Mouse (Mus musculus) embryonic facial prominence, embryonic 13.5 days (tissue): ENCODE measurements around the gene Retsat. TPM values are rescaled to one million over a fixed set of nuclear protein-coding genes. Genes with fewer than 3 reads are reported as not detected.

Experiments used
- ATAC-seq: fragments of 200-750 bp; cut with Nextera tagmentation; 2 replicates; pipeline ENCODE4 v1.8.0; 2017; ENCODE audit warnings: low read depth; ENCODE audit not compliant: insufficient number of reproducible peaks, insufficient read depth, low FRiP score, low TSS enrichment
- H3K27ac ChIP-seq: fragments of 300-500 bp; sonication (generic); 2 replicates; pipeline ENCODE4 v1.5.1; 2015; ENCODE audit warnings: moderate library complexity, mild to moderate bottlenecking, inconsistent platforms
- H3K27me3 ChIP-seq: fragments of 300-500 bp; sonication (generic); 2 replicates; pipeline ENCODE4 v1.6.1; 2015; ENCODE audit warnings: mild to moderate bottlenecking, inconsistent platforms
- H3K36me3 ChIP-seq: fragments of 300-500 bp; sonication (generic); 2 replicates; pipeline ENCODE4 v1.6.1; 2015; ENCODE audit warnings: mild to moderate bottlenecking, inconsistent platforms
- H3K4me1 ChIP-seq: fragments of 300-500 bp; sonication (generic); 2 replicates; pipeline ENCODE4 v1.6.1; 2015; ENCODE audit warnings: inconsistent platforms
- H3K4me2 ChIP-seq: fragments of 300-500 bp; sonication (generic); 2 replicates; pipeline ENCODE4 v1.6.1; 2015; ENCODE audit warnings: moderate library complexity, mild to moderate bottlenecking, inconsistent platforms
- H3K4me3 ChIP-seq: fragments of 300-500 bp; sonication (generic); 2 replicates; pipeline ENCODE4 v1.5.1; 2015; ENCODE audit warnings: mild to moderate bottlenecking, inconsistent platforms
- H3K9ac ChIP-seq: fragments of 300-500 bp; sonication (generic); 2 replicates; pipeline ENCODE4 v1.6.1; 2015; ENCODE audit warnings: mild to moderate bottlenecking, inconsistent platforms
- H3K9me3 ChIP-seq: fragments of 300-500 bp; sonication (generic); 2 replicates; pipeline ENCODE4 v1.6.1; 2016; ENCODE audit warnings: inconsistent platforms
- WGBS: fragments of 180-500 bp; shearing (Covaris S2); methylation state at CpG from one replicate; pipeline ENCODE4 v1.1.7; 2015; ENCODE audit warnings: mixed read lengths; 5-methylcytosine and 5-hydroxymethylcytosine counted together
- polyA plus RNA-seq: library from polyadenylated mRNA; unstranded; fragments of >200 nt; fragmentation: Nextera tagmentation; extraction: Ambion mirVana; gene quantifications from 2 replicates; pipeline ENCODE4 v1.2.1, GENCODE M21; 2015

The Retsat gene
- 12.6 and 14.1 TPM in 2 replicates for polyA plus RNA-seq

GRCm38 (mm10) chr6:72597956-72598753 is at the start of gene Retsat, which contains the start of gene Elmod3:
Gene Retsat (plus strand): TSS chr6:72598475.
Gene Elmod3 (minus strand): TSS chr6:72598413.
- Histone ChIP-seq H3K27me3 (no peaks in the 10 kb centered on the region), H3K4me3 (peak within 1 kb of the TSS; percentile 66), H3K36me3 (no peaks in the 10 kb centered on the region), H3K27ac (peak within 1 kb of the TSS; percentile 84), H3K4me1 (peaks cover 18% of the 10 kb centered on the region), H3K4me2 (peak within 1 kb of the TSS; percentile 81), H3K9ac (peak within 1 kb of the TSS; percentile 82), H3K9me3 (no peaks in the 10 kb centered on the region)
- ATAC-seq: peak; percentile 87
- WGBS: 1% methylated on average over 38 of the region's 38 CpGs

GRCm38 (mm10) chr6:72549041-72549580 is 49.2 kb upstream of the Retsat start:
- Histone ChIP-seq H3K9ac (peak overlapping the region; percentile 12; the same call in 1 of the 2 replicates), H3K4me3 (no peak overlapping the region), H3K36me3 (no peaks in the 10 kb centered on the region), H3K4me2 (peak overlapping the region; percentile 32), H3K27me3 (no peaks in the 10 kb centered on the region), H3K4me1 (peaks cover 57% of the 10 kb centered on the region), H3K9me3 (no peaks in the 10 kb centered on the region), H3K27ac (peak overlapping the region; percentile 63)
- WGBS: 48% methylated on average over 9 of the region's 9 CpGs
- 0 out of 2 replicates have a peak, but pooled peaks have one; percentile 15 for ATAC-seq

DNA sequence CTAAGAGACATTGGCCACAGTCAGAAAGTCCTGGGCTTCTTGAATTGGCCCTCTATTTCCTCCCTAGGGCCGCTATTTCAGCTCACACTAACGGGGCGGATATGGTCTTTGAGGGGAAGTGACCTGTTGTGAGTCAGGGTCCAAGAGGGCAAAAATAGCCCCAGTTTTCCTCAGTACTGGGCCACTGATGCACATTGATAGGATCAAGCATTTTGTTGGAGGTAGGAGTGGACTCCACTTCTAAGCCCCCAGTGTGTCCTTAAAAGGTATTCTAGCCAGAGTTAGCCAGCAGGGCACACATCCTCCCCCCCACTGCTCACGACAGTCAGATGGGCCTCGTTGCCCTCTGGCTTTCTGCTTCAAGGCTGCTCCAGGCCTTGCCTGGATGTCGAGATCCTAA is 48.2 kb upstream of the Retsat start:
- Histone ChIP-seq H3K4me1 (peaks cover 49% of the 10 kb centered on the region), H3K36me3 (no peaks in the 10 kb centered on the region), H3K9me3 (no peaks in the 10 kb centered on the region), H3K27me3 (no peaks in the 10 kb centered on the region), H3K27ac (no peak overlapping the region), H3K4me2 (peak overlapping the region; percentile 32), H3K4me3 (no peak overlapping the region), H3K9ac (0 out of 2 replicates have a peak overlapping the region, but pooled peaks have one; percentile 12)
- no peak for ATAC-seq
- 54% methylated on average over 6 of the region's 6 CpGs for WGBS

GRCm38 (mm10) chr6:72550503-72551100 is 47.7 kb upstream of the Retsat start:
- no peaks in the 10 kb centered on the region for H3K9me3 ChIP-seq
- H3K27ac ChIP-seq: no peak overlapping the region
- H3K9ac ChIP-seq: no peak overlapping the region
- peaks cover 46% of the 10 kb centered on the region for H3K4me1 ChIP-seq
- no peaks in the 10 kb centered on the region for H3K27me3 ChIP-seq
- 90% methylated on average over 10 of the region's 10 CpGs for WGBS
- no peak overlapping the region for H3K4me2 ChIP-seq
- no peak overlapping the region for H3K4me3 ChIP-seq
- H3K36me3 ChIP-seq: no peaks in the 10 kb centered on the region
- ATAC-seq: no peak

DNA sequence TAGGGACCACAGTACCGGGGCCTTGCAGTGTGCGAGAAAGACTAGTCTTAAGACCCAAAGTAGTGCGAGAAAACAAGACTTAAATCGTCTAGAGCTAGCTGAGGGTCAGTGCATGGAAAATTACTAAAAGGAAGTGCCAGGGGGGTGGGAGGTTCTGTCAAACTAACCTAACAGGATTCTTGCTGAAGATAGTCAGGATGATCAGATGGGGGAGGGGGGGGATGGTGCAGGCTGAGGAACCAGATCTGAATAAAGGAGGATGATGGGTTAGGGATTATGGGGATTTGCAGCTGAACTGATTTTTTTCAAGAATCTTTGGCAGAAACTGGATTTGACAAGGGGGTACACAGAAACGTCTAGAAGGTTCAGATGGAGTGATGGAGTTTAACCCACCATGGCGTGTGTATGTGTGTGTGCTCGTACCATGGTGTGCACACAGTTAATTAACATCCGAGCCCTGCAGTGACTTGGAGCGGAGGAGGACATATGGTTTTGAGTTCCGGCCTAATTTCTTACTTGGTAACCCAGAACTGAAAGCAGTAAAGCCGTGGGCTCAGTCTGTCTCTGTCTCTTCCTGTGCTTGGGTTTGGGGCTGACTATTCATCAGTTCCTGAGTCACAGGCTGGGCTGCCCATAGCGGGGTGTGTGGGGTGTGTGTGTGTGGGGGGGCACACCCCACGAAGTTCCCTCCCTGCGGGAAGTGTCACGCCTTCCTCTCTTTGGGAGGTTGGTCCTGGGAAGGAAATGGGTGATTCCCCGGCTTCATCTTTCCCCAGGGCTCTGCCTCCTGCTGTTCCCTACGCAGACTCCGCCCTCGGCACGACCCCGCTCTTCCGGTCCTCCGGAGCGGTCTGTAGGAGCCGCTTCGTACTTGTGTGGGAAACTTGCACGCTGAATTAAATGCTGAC is 45.9 kb upstream of the Retsat start:
- H3K27ac ChIP-seq: peak overlapping the region; percentile 95
- peak; percentile 81 for ATAC-seq

GRCm38 (mm10) chr6:72553079-72553412 is 45.2 kb upstream of the Retsat start:
- H3K27ac ChIP-seq: peak overlapping the region; percentile 95
- H3K9ac ChIP-seq: peak overlapping the region; percentile 68
- ATAC-seq: no peak; the same call in 1 of the 2 replicates
- no peaks in the 10 kb centered on the region for H3K9me3 ChIP-seq
- peak overlapping the region; percentile 66 for H3K4me2 ChIP-seq
- H3K4me1 ChIP-seq: peaks cover 46% of the 10 kb centered on the region
- H3K4me3 ChIP-seq: peak overlapping the region; percentile 43
- WGBS: 10% methylated on average over 8 of the region's 8 CpGs
- no peaks in the 10 kb centered on the region for H3K36me3 ChIP-seq
- H3K27me3 ChIP-seq: no peaks in the 10 kb centered on the region

More for the DNA sequence above, 45.9 kb upstream of the Retsat start:
- WGBS: 7% methylated on average over 27 of the region's 27 CpGs
- H3K9ac ChIP-seq: peak overlapping the region; percentile 68
- no peaks in the 10 kb centered on the region for H3K9me3 ChIP-seq
- H3K36me3 ChIP-seq: no peaks in the 10 kb centered on the region
- H3K4me1 ChIP-seq: peaks cover 46% of the 10 kb centered on the region
- H3K4me3 ChIP-seq: peak overlapping the region; percentile 43
- H3K27me3 ChIP-seq: no peaks in the 10 kb centered on the region
- peak overlapping the region; percentile 66 for H3K4me2 ChIP-seq

GRCm38 (mm10) chr6:72560801-72561200 is 37.5 kb upstream of the Retsat start:
- no peak for ATAC-seq
- peaks cover 15% of the 10 kb centered on the region for H3K4me1 ChIP-seq
- 66% methylated on average over 8 of the region's 8 CpGs for WGBS
- no peak overlapping the region for H3K4me3 ChIP-seq
- no peaks in the 10 kb centered on the region for H3K36me3 ChIP-seq
- H3K27me3 ChIP-seq: no peaks in the 10 kb centered on the region
- no peaks in the 10 kb centered on the region for H3K9me3 ChIP-seq
- no peak overlapping the region for H3K9ac ChIP-seq
- H3K4me2 ChIP-seq: no peak overlapping the region
- H3K27ac ChIP-seq: 0 out of 2 replicates have a peak overlapping the region, but pooled peaks have one; percentile 28

DNA sequence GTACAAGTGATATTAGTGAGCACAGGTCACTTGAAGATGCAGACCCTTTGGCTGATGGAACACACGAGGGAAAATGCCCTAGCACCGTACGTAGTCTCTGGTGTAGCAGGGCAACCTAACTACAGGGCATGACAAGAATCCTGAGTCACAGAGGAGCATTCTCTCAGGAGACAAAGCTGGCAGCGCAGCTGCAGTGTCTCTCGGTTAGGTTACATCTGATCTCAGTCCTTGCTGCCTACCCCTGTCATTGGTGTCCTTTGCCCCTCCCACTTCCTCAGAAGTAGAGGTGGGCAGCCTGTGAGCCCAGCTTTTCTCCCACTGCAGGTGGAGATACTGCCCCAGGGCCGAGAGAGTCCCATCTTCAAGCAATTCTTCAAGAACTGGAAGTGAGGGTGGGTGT is 35.8 kb upstream of the Retsat start:
- H3K4me1 ChIP-seq: peaks cover 16% of the 10 kb centered on the region
- 0 out of 2 replicates have a peak, but pooled peaks cover under 1% of the 10 kb centered on the region for H3K36me3 ChIP-seq
- 36% methylated on average over 6 of the region's 6 CpGs for WGBS
- no peak for ATAC-seq
- no peak overlapping the region for H3K4me3 ChIP-seq
- H3K4me2 ChIP-seq: no peak overlapping the region
- H3K9ac ChIP-seq: no peak overlapping the region
- H3K9me3 ChIP-seq: no peaks in the 10 kb centered on the region
- no peaks in the 10 kb centered on the region for H3K27me3 ChIP-seq
- peak overlapping the region; percentile 16; the same call in 1 of the 2 replicates for H3K27ac ChIP-seq

- Histone ChIP-seq H3K9me3 (no peaks in the 10 kb centered on the region), H3K4me1 (peaks cover 16% of the 10 kb centered on the region), H3K4me2 (no peak overlapping the region), H3K36me3 (peaks cover 5% of the 10 kb centered on the region; the same call in 1 of the 2 replicates), H3K27me3 (no peaks in the 10 kb centered on the region), H3K9ac (no peak overlapping the region), H3K4me3 (no peak overlapping the region), H3K27ac (peak overlapping the region; percentile 16; the same call in 1 of the 2 replicates)
- no peak for ATAC-seq
- 43% methylated on average over 5 of the region's 5 CpGs for WGBS
Observed at GRCm38 (mm10) chr6:72562894-72563293, 35.4 kb upstream of the Retsat start.

- no peak overlapping the region for H3K27ac ChIP-seq
- no peaks in the 10 kb centered on the region for H3K27me3 ChIP-seq
- peaks cover 16% of the 10 kb centered on the region for H3K4me1 ChIP-seq
- H3K9me3 ChIP-seq: no peaks in the 10 kb centered on the region
- no peak for ATAC-seq
- H3K4me3 ChIP-seq: no peak overlapping the region
- 68% methylated on average over 7 of the region's 7 CpGs for WGBS
- H3K4me2 ChIP-seq: no peak overlapping the region
- H3K9ac ChIP-seq: no peak overlapping the region
- H3K36me3 ChIP-seq: peaks cover 17% of the 10 kb centered on the region; the same call in 1 of the 2 replicates
Observed at GRCm38 (mm10) chr6:72565506-72565905, 32.8 kb upstream of the Retsat start.

DNA sequence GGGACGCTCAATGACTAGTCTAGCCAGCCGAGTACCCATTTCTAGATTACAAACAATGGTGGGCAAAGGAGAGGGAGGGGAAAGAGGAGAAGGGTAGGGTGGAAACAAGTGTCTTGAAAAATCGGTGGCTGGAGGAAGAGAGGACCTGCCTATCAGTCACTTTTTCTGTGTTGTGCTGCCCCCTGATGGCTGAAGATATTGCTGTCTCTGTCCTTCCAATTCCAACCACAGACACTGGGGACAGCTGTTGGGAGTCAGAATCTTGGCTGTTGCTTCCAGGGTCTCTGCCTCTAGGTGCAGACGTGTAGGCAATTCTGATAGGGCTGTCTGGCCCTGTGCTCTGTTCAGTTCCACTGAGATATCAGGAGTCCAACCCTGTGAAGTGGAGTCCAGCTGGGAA is 32.2 kb upstream of the Retsat start:
- peaks cover 12% of the 10 kb centered on the region for H3K4me1 ChIP-seq
- H3K27me3 ChIP-seq: no peaks in the 10 kb centered on the region
- no peak overlapping the region for H3K27ac ChIP-seq
- H3K9ac ChIP-seq: no peak overlapping the region
- no peaks in the 10 kb centered on the region for H3K9me3 ChIP-seq
- peak; percentile 34; the same call in 1 of the 2 replicates for ATAC-seq
- peaks cover 17% of the 10 kb centered on the region; the same call in 1 of the 2 replicates for H3K36me3 ChIP-seq
- WGBS: 3% methylated on average over 4 of the region's 4 CpGs
- no peak overlapping the region for H3K4me3 ChIP-seq
- no peak overlapping the region for H3K4me2 ChIP-seq
